Mouse (Mus musculus) midbrain, postnatal 0 days (tissue): Measurements from ENCODE around the gene Ybx2. TPM values are rescaled to one million over a fixed set of nuclear protein-coding genes. Genes with fewer than 3 reads are reported as not detected.
"Not testable (repeated sequence)": the region's sequence is repeated elsewhere in the genome, so short reads cannot be mapped to it uniquely, and the experiment has no call there.

Experiments used
- ATAC-seq: fragments of 200-750 bp; cut with Nextera tagmentation; 2 replicates; pipeline ENCODE4 v1.8.0; 2017; ENCODE audit warnings: moderate number of reproducible peaks, mild to moderate bottlenecking, moderate TSS enrichment, moderate library complexity; ENCODE audit not compliant: low FRiP score
- DNase-seq: peaks from one replicate; pipeline ENCODE4 v3.0.0-alpha.2; 2015; ENCODE audit warnings: low spot score
- H3K27ac ChIP-seq: fragments of 300-500 bp; sonication (generic); 2 replicates; pipeline ENCODE4 v1.5.1; 2014; ENCODE audit warnings: low read depth, mild to moderate bottlenecking, low read length, mixed read lengths
- H3K27me3 ChIP-seq: fragments of 300-500 bp; sonication (generic); 2 replicates; pipeline ENCODE4 v1.6.1; 2014; ENCODE audit warnings: low read length, control low read depth, mixed read lengths; ENCODE audit not compliant: insufficient read depth
- H3K36me3 ChIP-seq: fragments of 300-500 bp; sonication (generic); 2 replicates; pipeline ENCODE4 v1.6.1; 2014; ENCODE audit warnings: low read length, control low read depth, mixed read lengths; ENCODE audit not compliant: insufficient read depth
- H3K4me1 ChIP-seq: fragments of 300-500 bp; sonication (generic); 2 replicates; pipeline ENCODE4 v1.6.1; 2014; ENCODE audit warnings: mild to moderate bottlenecking, control low read depth, antibody characterized with exemption, low read length, mixed read lengths; ENCODE audit not compliant: insufficient read depth
- H3K4me2 ChIP-seq: fragments of 300-500 bp; sonication (generic); 2 replicates; pipeline ENCODE4 v1.6.1; 2014; ENCODE audit warnings: low read depth, mild to moderate bottlenecking, low read length, mixed read lengths; ENCODE audit not compliant: poor library complexity, severe bottlenecking
- H3K4me3 ChIP-seq: fragments of 300-500 bp; sonication (generic); 2 replicates; pipeline ENCODE4 v1.5.1; 2014; ENCODE audit warnings: low read depth, mild to moderate bottlenecking, low read length, moderate library complexity
- H3K9ac ChIP-seq: fragments of 300-500 bp; sonication (generic); replicated peaks from 2 replicates; pipeline ENCODE4 v1.6.1; 2014; ENCODE audit warnings: mild to moderate bottlenecking, low read length, moderate library complexity, mixed read lengths; ENCODE audit not compliant: poor library complexity, severe bottlenecking
- H3K9me3 ChIP-seq: fragments of 300-500 bp; sonication (generic); 2 replicates; pipeline ENCODE4 v1.6.1; 2016; ENCODE audit warnings: low read length, control low read depth
- CTCF ChIP-seq: IDR thresholded peaks from 2 replicates; pipeline ENCODE4 v1.5.1; 2016; ENCODE audit warnings: antibody characterized with exemption, mild to moderate bottlenecking
- WGBS: fragments of 180-500 bp; shearing (Covaris S2); extraction: QIAGEN DNeasy Blood & Tissue Kit; methylation state at CpG from one replicate; pipeline ENCODE4 v1.1.7; 2014; 5-methylcytosine and 5-hydroxymethylcytosine counted together
- polyA plus RNA-seq: library from polyadenylated mRNA; unstranded; fragments of >200 nt; fragmentation: Nextera tagmentation; extraction: Ambion mirVana; gene quantifications from 2 replicates; pipeline ENCODE4 v1.2.1, GENCODE M21; 2015
- total RNA-seq: library from RNA; depleted of rRNA; stranded (reverse); fragments of >200 nt; gene quantifications from 2 replicates; pipeline ENCODE4 v1.2.3, GENCODE M21; 2014

Gene Ybx2
- total and polyA plus RNA-seq, 2 experiments from 2014 or later = 4.2 to 5.0 TPM

DNA sequence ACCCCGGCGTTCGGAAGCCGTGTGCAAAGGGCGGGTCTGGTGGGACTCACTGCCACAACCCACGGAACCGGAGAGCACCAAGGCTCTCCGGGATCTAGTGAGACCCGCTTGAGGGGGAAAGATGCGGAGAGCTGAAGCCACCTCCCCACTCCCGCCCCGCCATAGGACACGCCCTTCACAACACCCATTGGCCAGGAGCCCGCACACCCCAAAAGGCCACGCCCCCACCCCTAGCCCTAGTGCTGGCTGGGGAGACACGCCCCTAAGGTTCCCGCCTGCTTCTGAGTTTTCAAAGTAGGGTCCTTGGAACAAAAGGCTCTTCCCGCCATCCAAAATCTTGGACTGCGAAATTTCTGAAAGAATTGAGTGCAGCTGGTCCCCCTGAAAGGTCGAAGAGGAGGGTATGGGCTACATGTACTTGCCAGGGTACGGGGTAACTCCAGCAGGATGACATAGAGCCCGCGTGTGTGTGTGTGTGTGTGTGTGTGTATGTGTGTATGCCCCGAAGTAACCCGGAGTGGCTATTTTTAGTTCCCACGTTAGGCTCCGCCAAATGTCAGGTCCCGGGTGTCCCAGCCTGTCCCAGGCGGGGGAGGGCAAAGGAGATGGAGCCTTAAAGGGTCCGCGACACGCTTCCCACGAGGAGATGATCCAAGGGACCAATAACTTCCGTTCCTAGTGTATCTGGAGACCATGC is 12.6 kb downstream of the Ybx2 start, which contains the start of gene Slc2a4:
Gene Slc2a4, minus strand, starts transcription at position 123 of the 697 bp plus-strand sequence.
- H3K4me2 ChIP-seq = peak within 1 kb of the TSS; percentile 49
- no peak within 1 kb of the TSS for H3K27ac ChIP-seq
- peaks cover 15% of the 10 kb centered on the region; the same call in 1 of the 2 replicates for H3K27me3 ChIP-seq
- 0 out of 2 replicates have a peak within 1 kb of the TSS, but pooled peaks have one; percentile 13 for H3K9ac ChIP-seq
- no peaks in the 10 kb centered on the region for H3K36me3 ChIP-seq
- no peaks in the 10 kb centered on the region for H3K4me1 ChIP-seq
- WGBS = under 1% methylated on average over 34 of the region's 34 CpGs
- ATAC-seq (peak; percentile 83), DNase-seq (peak; percentile 89)
- H3K9me3 ChIP-seq = no peaks in the 10 kb centered on the region
- no peak for TF ChIP-seq CTCF
- peak within 1 kb of the TSS; percentile 34 for H3K4me3 ChIP-seq

GRCm38 (mm10) chr11:69948763-69949150 is 13.2 kb downstream of the Ybx2 start:
- no peak overlapping the region for H3K27ac ChIP-seq
- no peak overlapping the region for H3K9ac ChIP-seq
- H3K4me3 ChIP-seq = peak overlapping the region; percentile 34; the same call in 1 of the 2 replicates
- peak overlapping the region; percentile 49 for H3K4me2 ChIP-seq
- WGBS = under 1% methylated on average over 14 of the region's 14 CpGs
- peak; percentile 85 for TF ChIP-seq CTCF
- peak; percentile 83 for DNase-seq
- ATAC-seq = peak; percentile 62
- H3K4me1 ChIP-seq = no peaks in the 10 kb centered on the region
- no peaks in the 10 kb centered on the region for H3K36me3 ChIP-seq
- H3K9me3 ChIP-seq = no peaks in the 10 kb centered on the region
- peaks cover 15% of the 10 kb centered on the region; the same call in 1 of the 2 replicates for H3K27me3 ChIP-seq

DNA sequence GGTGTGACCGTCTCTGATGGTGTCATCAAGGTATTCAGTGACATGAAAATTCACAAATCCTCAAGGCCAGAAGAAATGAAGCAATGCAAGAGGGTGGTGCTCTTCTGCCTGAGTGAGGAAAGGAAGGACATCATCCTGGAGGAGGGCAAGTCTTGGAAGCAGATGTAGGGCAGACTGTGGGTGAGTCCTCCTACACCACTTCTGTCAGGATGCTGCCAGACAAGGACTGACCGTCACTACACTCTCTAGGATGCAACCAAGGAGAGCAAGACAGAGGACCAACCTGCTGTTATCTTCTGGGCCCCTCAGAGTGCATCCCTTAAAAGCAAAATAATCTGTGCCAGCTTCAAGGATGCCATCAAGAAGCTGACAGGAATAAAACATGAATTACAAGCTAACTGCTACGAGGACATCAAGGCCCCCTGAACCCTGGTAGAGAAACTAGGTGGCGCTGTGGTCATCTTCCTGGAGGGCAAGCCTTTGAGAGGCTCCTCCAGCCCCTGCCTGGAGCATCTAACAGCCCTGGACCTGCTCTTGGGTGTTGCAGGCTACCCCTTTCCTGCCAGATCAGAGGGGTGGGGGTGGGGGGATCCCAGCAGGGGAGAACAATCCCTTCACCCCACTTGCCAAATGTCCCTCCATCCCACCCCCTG is 15.3 kb downstream of the Ybx2 start:
- WGBS = 45% methylated on average over 4 of the region's 4 CpGs
- no peak for ATAC-seq
- H3K27ac ChIP-seq = no peak overlapping the region

DNA sequence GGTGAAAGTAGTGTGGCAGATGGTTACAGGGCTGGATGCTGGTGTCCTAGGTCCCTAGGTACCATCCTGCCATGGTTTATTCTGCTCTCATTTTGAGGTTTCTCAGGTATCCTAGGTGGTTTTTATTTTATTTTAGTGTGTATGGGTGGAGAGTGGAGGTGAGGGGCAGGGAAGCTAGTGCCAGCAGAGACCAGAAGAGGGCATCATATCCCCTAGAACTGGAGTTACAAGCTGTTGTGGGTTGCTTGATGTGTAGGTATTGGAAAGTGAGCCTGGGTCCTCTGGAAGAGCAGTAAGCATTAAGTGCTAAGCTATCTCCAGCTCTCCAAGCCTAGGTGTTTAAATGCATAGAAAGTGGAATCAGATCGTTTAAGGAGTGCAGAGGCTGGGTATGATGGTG is 16.7 kb downstream of the Ybx2 start:
- Histone ChIP-seq H3K4me2 (no peak overlapping the region), H3K27me3 (peaks cover 13% of the 10 kb centered on the region; the same call in 1 of the 2 replicates), H3K36me3 (no peaks in the 10 kb centered on the region), H3K4me1 (no peaks in the 10 kb centered on the region), H3K9me3 (no peaks in the 10 kb centered on the region), H3K4me3 (no peak overlapping the region), H3K27ac (no peak overlapping the region), H3K9ac (no peak overlapping the region)
- no peak for ATAC-seq
- TF ChIP-seq CTCF = no peak; the same call in 1 of the 2 replicates
- 39% methylated on average over 1 of the region's 1 CpGs for WGBS
- no peak for DNase-seq

More for the DNA sequence above, 15.3 kb downstream of the Ybx2 start:
- no peak for DNase-seq
- TF ChIP-seq CTCF = no peak
- Histone ChIP-seq H3K4me2 (no peak overlapping the region), H3K9ac (no peak overlapping the region), H3K36me3 (no peaks in the 10 kb centered on the region), H3K27me3 (peaks cover 15% of the 10 kb centered on the region; the same call in 1 of the 2 replicates), H3K4me1 (no peaks in the 10 kb centered on the region), H3K9me3 (no peaks in the 10 kb centered on the region), H3K4me3 (no peak overlapping the region)

DNA sequence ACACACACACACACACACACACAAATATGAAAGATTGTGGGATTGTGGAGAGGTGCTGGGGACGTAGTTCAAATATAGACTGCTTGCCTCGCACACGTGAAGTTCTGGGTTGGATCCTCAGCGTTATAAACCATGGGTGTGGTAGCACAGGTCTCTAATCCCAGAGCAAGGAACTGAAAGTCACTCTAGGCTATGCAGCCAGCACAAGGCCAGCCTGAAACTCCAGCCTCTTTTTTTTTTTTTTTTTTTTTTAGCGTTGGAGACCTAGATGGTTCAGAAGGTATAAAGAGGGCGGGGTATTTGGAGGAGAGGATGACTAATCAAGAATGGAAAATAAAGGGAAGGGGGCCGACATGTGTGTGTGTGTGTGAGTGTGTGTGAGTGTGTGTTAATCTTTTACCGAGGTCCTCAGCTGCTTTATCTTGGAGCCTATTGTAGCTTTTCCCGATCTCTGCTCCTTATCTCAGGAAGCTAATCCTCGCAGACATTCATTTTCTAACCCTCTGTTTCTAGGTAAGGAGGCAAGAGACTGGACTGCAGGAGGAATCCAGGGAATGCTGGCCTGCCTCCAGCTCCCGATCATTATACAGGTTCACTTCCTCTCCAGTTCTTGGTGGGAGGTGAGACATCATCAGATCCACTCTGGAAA is 17.8 kb downstream of the Ybx2 start:
- Histone ChIP-seq H3K36me3 (no peaks in the 10 kb centered on the region), H3K27ac (no peak overlapping the region), H3K9ac (no peak overlapping the region), H3K27me3 (0 out of 2 replicates have a peak, but pooled peaks cover 7% of the 10 kb centered on the region), H3K9me3 (no peaks in the 10 kb centered on the region), H3K4me2 (no peak overlapping the region), H3K4me1 (no peaks in the 10 kb centered on the region), H3K4me3 (no peak overlapping the region)
- WGBS = 70% methylated on average over 10 of the region's 11 CpGs
- DNase-seq = no peak
- ATAC-seq = no peak
- no peak for TF ChIP-seq CTCF

DNA sequence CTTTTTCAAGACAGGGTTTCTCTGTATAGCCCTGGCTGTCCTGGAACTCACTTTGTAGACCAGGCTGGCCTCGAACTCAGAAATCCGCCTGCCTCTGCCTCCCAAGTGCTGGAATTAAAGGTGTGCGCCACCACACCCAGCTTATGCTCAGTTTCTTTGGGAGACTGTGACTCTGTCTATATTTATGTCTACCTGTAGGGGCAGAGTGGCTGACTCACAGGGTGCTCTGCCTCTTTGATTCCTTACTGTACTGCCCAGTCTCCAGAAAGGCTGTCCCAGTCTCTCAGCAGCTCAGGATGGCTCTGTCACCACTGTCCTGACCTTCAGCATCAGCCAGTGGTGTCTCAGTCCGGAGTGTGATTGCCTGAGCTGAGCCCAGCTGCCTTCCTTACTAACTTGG is 20.0 kb downstream of the Ybx2 start:
- WGBS = 72% methylated on average over 3 of the region's 4 CpGs
- not testable (repeated sequence) for H3K4me1 ChIP-seq, H3K4me2 ChIP-seq, H3K9ac ChIP-seq, H3K27me3 ChIP-seq, DNase-seq, H3K27ac ChIP-seq, ATAC-seq, H3K4me3 ChIP-seq, H3K36me3 ChIP-seq, H3K9me3 ChIP-seq
